ENCODE assay signal across 8 mouse cellular contexts in the genomic region with DNA sequence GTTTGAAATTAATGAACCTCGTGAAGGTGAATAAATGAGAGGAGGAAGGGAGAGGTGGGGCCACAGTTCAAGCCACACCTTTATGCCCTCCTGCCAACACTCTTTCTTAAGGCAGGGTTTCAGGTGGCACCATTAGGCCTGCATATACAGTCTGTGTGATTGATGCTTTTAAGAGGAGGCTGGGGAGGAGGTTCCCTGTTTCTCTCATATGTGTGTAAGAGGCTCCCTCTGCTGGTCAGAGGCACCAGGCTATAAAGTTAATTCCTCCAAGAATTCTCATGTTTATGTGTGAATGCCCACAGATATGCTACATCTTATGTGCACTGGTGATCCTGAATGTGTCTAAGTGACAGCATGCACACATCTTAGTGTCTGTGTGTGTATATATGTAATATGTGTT. TPM values are rescaled to one million over a fixed set of nuclear protein-coding genes. Genes with fewer than 3 reads are reported as not detected.
DNase-seq lines count a peak whose midpoint lies in the region; ATAC-seq lines count a peak whose summit lies in the region.

No protein-coding gene starts in this region.

- ATAC-seq in forebrain, embryonic 12.5 days (ENCODE audit: low FRiP score): peak; percentile 33; the same call in 1 of the 2 replicates
- ATAC-seq in hindbrain, embryonic 13.5 days (ENCODE audit: low FRiP score): peak; percentile 59; the same call in 1 of the 2 replicates

- no peak overlapping the region for H3K27ac ChIP-seq in forebrain, embryonic 12.5 days
- H3K27ac ChIP-seq in hindbrain, embryonic 13.5 days: no peak overlapping the region

- H3K27me3 ChIP-seq in forebrain, embryonic 12.5 days: peaks cover 23% of the 10 kb centered on the region
- H3K27me3 ChIP-seq in hindbrain, embryonic 13.5 days: peaks cover 23% of the 10 kb centered on the region

- DNase-seq in MN1 (ENCODE audit: low spot score): peak; percentile 80
- DNase-seq in c-Kit-positive CD71-positive TER-119-negative erythroid progenitor cells, embryonic 14.5 days (ENCODE audit: low read depth): peak; percentile 55
- DNase-seq in layer of hippocampus, postnatal 10 days (ENCODE audit: low spot score in 2 of 2): peak; percentile 74 to 79
- peak; percentile 90 for DNase-seq in lung, postnatal 36 days
- DNase-seq in right cerebral cortex, adult 18-20 months: peak; percentile 75
- peak; percentile 55 to 63 for DNase-seq in urinary bladder, postnatal 36 days (ENCODE audit: low spot score in 2 of 2)

- 73% methylated on average over 1 of the region's 1 CpGs for WGBS in forebrain, embryonic 12.5 days
- WGBS in hindbrain, embryonic 13.5 days: 53% methylated on average over 1 of the region's 1 CpGs

- H3K4me1 ChIP-seq in forebrain, embryonic 12.5 days: 0 out of 2 replicates have a peak, but pooled peaks cover 4% of the 10 kb centered on the region
- H3K4me1 ChIP-seq in hindbrain, embryonic 13.5 days (replicated peaks): no peaks in the 10 kb centered on the region; the same call in 1 of the 2 replicates

- H3K36me3 ChIP-seq in forebrain, embryonic 12.5 days (replicated peaks): no peaks in the 10 kb centered on the region
- H3K36me3 ChIP-seq in hindbrain, embryonic 13.5 days: no peaks in the 10 kb centered on the region

- no peak overlapping the region for H3K9ac ChIP-seq in forebrain, embryonic 12.5 days
- no peak overlapping the region for H3K9ac ChIP-seq in hindbrain, embryonic 13.5 days

- no peak overlapping the region for H3K4me2 ChIP-seq in forebrain, embryonic 12.5 days
- H3K4me2 ChIP-seq in hindbrain, embryonic 13.5 days: no peak overlapping the region

- no peaks in the 10 kb centered on the region for H3K9me3 ChIP-seq in forebrain, embryonic 12.5 days
- H3K9me3 ChIP-seq in hindbrain, embryonic 13.5 days: no peaks in the 10 kb centered on the region

- H3K4me3 ChIP-seq in forebrain, embryonic 12.5 days (replicated peaks): no peak overlapping the region
- no peak overlapping the region for H3K4me3 ChIP-seq in hindbrain, embryonic 13.5 days

RNA-seq across cellular contexts. Expression of a gene that starts 11.2 kb away (rescaled TPM):
- polyA plus RNA-seq in forebrain, embryonic 12.5 days (2016; fragmentation: Nextera tagmentation; extraction: Ambion mirVana): 6.5 and 6.8 TPM in 2 replicates
- polyA plus RNA-seq in hindbrain, embryonic 13.5 days (2015; fragmentation: Nextera tagmentation; extraction: Ambion mirVana): 12.8 and 13.1 TPM in 2 replicates
- 1 to 10 TPM; 4.9 TPM for total RNA-seq in layer of hippocampus, postnatal 10 days (2021)

RNA-seq across cellular contexts. Expression of a gene that starts 41.8 kb away (rescaled TPM):
- 19.3 and 19.7 TPM in 2 replicates for polyA plus RNA-seq in forebrain, embryonic 12.5 days (2016; fragmentation: Nextera tagmentation; extraction: Ambion mirVana)
- 19.9 and 23.4 TPM in 2 replicates for polyA plus RNA-seq in hindbrain, embryonic 13.5 days (2015; fragmentation: Nextera tagmentation; extraction: Ambion mirVana)
- 1 to 10 TPM; 8.5 to 8.7 TPM for total RNA-seq in layer of hippocampus, postnatal 10 days (2021)

RNA-seq across cellular contexts. Expression of a gene that starts 42.1 kb away (rescaled TPM):
- polyA plus RNA-seq in forebrain, embryonic 12.5 days (2016; fragmentation: Nextera tagmentation; extraction: Ambion mirVana): 0.22 and 0.32 TPM in 2 replicates
- polyA plus RNA-seq in hindbrain, embryonic 13.5 days (2015; fragmentation: Nextera tagmentation; extraction: Ambion mirVana): 1.3 and 1.4 TPM in 2 replicates
- total RNA-seq in layer of hippocampus, postnatal 10 days (2021): not detected
